Mouse (Mus musculus) hindbrain, embryonic 14.5 days (tissue): ENCODE results near the gene Midn. TPM values are rescaled to one million over a fixed set of nuclear protein-coding genes. Genes with fewer than 3 reads are reported as not detected.
A peak's percentile ranks its signal among the peaks of the same experiment; 100 is the strongest.

Source experiments
- ATAC-seq: fragments of 200-750 bp; cut with Nextera tagmentation; 2 replicates; pipeline ENCODE4 v1.8.0; 2017; ENCODE audit warnings: moderate number of reproducible peaks, mild to moderate bottlenecking, moderate TSS enrichment, moderate library complexity; ENCODE audit not compliant: low FRiP score
- DNase-seq: peaks from one replicate; pipeline ENCODE4 v3.0.0-alpha.2; 2015; ENCODE audit warnings: low spot score
- H3K27ac ChIP-seq: fragments of 300-500 bp; sonication (generic); 2 replicates; pipeline ENCODE4 v1.5.1; 2014; ENCODE audit warnings: mild to moderate bottlenecking, moderate library complexity
- H3K27me3 ChIP-seq: fragments of 300-500 bp; sonication (generic); 2 replicates; pipeline ENCODE4 v1.6.1; 2014; ENCODE audit warnings: mild to moderate bottlenecking, low read length, mixed read lengths; ENCODE audit not compliant: control insufficient read depth, insufficient read depth
- H3K36me3 ChIP-seq: fragments of 300-500 bp; sonication (generic); replicated peaks from 2 replicates; pipeline ENCODE4 v1.6.1; 2014; ENCODE audit not compliant: control insufficient read depth, insufficient read depth
- H3K4me1 ChIP-seq: fragments of 300-500 bp; sonication (generic); replicated peaks from 2 replicates; pipeline ENCODE4 v1.6.1; 2014; ENCODE audit warnings: antibody characterized with exemption, low read length, mixed read lengths; ENCODE audit not compliant: control insufficient read depth, insufficient read depth
- H3K4me2 ChIP-seq: fragments of 300-500 bp; sonication (generic); replicated peaks from 2 replicates; pipeline ENCODE4 v1.6.1; 2014; ENCODE audit warnings: mild to moderate bottlenecking, moderate library complexity
- H3K4me3 ChIP-seq: fragments of 300-500 bp; sonication (generic); replicated peaks from 2 replicates; pipeline ENCODE4 v1.5.1; 2014; ENCODE audit warnings: mild to moderate bottlenecking, low read length
- H3K9ac ChIP-seq: fragments of 300-500 bp; sonication (generic); 2 replicates; pipeline ENCODE4 v1.6.1; 2014
- H3K9me3 ChIP-seq: fragments of 300-500 bp; sonication (generic); 2 replicates; pipeline ENCODE4 v1.6.1; 2016; ENCODE audit warnings: low read length; ENCODE audit not compliant: control insufficient read depth
- WGBS: fragments of 180-500 bp; shearing (Covaris S2); extraction: QIAGEN DNeasy Blood & Tissue Kit; methylation state at CpG from one replicate; pipeline ENCODE4 v1.1.7; 2014; 5-methylcytosine and 5-hydroxymethylcytosine counted together
- polyA plus RNA-seq: library from polyadenylated mRNA; unstranded; fragments of >200 nt; fragmentation: Nextera tagmentation; extraction: Ambion mirVana; gene quantifications from 2 replicates; pipeline ENCODE4 v1.2.1, GENCODE M21; 2014

Midn gene
- polyA plus RNA-seq, 1 experiment from 2014 or later: 44.1 TPM

GRCm38 (mm10) chr10:80121639-80122038 lies 26.4 kb upstream of the Midn start:
- ATAC-seq: no peak
- Histone ChIP-seq H3K27me3 (no peaks in the 10 kb centered on the region), H3K4me3 (no peak overlapping the region), H3K9ac (no peak overlapping the region), H3K4me2 (no peak overlapping the region), H3K27ac (no peak overlapping the region), H3K9me3 (no peaks in the 10 kb centered on the region), H3K4me1 (peaks cover 28% of the 10 kb centered on the region), H3K36me3 (peaks cover 43% of the 10 kb centered on the region)
- 82% methylated on average over 2 of the region's 2 CpGs for WGBS
- DNase-seq: no peak

GRCm38 (mm10) chr10:80123932-80124562 lies 24.0 kb upstream of the Midn start:
- Histone ChIP-seq H3K4me2 (no peak overlapping the region), H3K4me3 (no peak overlapping the region), H3K9ac (no peak overlapping the region), H3K4me1 (peaks cover 4% of the 10 kb centered on the region), H3K27ac (no peak overlapping the region), H3K36me3 (peaks cover 62% of the 10 kb centered on the region), H3K9me3 (no peaks in the 10 kb centered on the region), H3K27me3 (no peaks in the 10 kb centered on the region)
- no peak for ATAC-seq
- 95% methylated on average over 9 of the region's 9 CpGs for WGBS
- no peak for DNase-seq

- DNase-seq (no peak), ATAC-seq (no peak)
- Histone ChIP-seq H3K4me1 (peaks cover 11% of the 10 kb centered on the region; the same call in 1 of the 2 replicates), H3K36me3 (peaks cover 88% of the 10 kb centered on the region), H3K4me2 (no peak overlapping the region), H3K9ac (no peak overlapping the region), H3K27ac (no peak overlapping the region), H3K9me3 (no peaks in the 10 kb centered on the region), H3K27me3 (no peaks in the 10 kb centered on the region), H3K4me3 (no peak overlapping the region)
- 98% methylated on average over 8 of the region's 8 CpGs for WGBS
Observed at GRCm38 (mm10) chr10:80127920-80128319, 20.2 kb upstream of the Midn start.

GRCm38 (mm10) chr10:80129846-80130245 lies 18.2 kb upstream of the Midn start:
- WGBS: 94% methylated on average over 9 of the region's 9 CpGs

GRCm38 (mm10) chr10:80130403-80131031 lies 17.6 kb upstream of the Midn start:
- H3K36me3 ChIP-seq: peaks cover 100% of the 10 kb centered on the region
- no peaks in the 10 kb centered on the region for H3K9me3 ChIP-seq
- no peak overlapping the region for H3K4me3 ChIP-seq
- DNase-seq (no peak), ATAC-seq (no peak)
- no peak overlapping the region for H3K9ac ChIP-seq
- 85% methylated on average over 18 of the region's 18 CpGs for whole genome bisulfite sequencing
- H3K27me3 ChIP-seq: no peaks in the 10 kb centered on the region
- no peak overlapping the region for H3K4me2 ChIP-seq
- peaks cover 11% of the 10 kb centered on the region; the same call in 1 of the 2 replicates for H3K4me1 ChIP-seq
- no peak overlapping the region for H3K27ac ChIP-seq

More at GRCm38 (mm10) chr10:80129846-80130245, 18.2 kb upstream of the Midn start:
- DNase-seq (no peak), ATAC-seq (no peak)
- Histone ChIP-seq H3K9ac (0 out of 2 replicates have a peak overlapping the region, but pooled peaks have one; percentile 4), H3K36me3 (peaks cover 100% of the 10 kb centered on the region), H3K4me2 (no peak overlapping the region), H3K27ac (no peak overlapping the region), H3K27me3 (no peaks in the 10 kb centered on the region), H3K4me1 (peaks cover 11% of the 10 kb centered on the region; the same call in 1 of the 2 replicates), H3K9me3 (no peaks in the 10 kb centered on the region), H3K4me3 (no peak overlapping the region)

GRCm38 (mm10) chr10:80131316-80131951 lies 16.6 kb upstream of the Midn start:
- peak overlapping the region; percentile 20; the same call in 1 of the 2 replicates for H3K9ac ChIP-seq

GRCm38 (mm10) chr10:80131952-80132350 lies 16.1 kb upstream of the Midn start:
- Histone ChIP-seq H3K9me3 (no peaks in the 10 kb centered on the region), H3K27me3 (no peaks in the 10 kb centered on the region), H3K4me2 (peak overlapping the region; percentile 29), H3K4me3 (no peak overlapping the region), H3K27ac (no peak overlapping the region), H3K36me3 (peaks cover 100% of the 10 kb centered on the region), H3K9ac (peak overlapping the region; percentile 20; the same call in 1 of the 2 replicates), H3K4me1 (peaks cover 20% of the 10 kb centered on the region)
- 32% methylated on average over 27 of the region's 27 CpGs for WGBS
- ATAC-seq: no peak
- DNase-seq: no peak

More at GRCm38 (mm10) chr10:80131316-80131951, 16.6 kb upstream of the Midn start:
- H3K4me1 ChIP-seq: peaks cover 15% of the 10 kb centered on the region
- DNase-seq (peak; percentile 69), ATAC-seq (peak; percentile 32; the same call in 1 of the 2 replicates)
- H3K27ac ChIP-seq: no peak overlapping the region
- H3K27me3 ChIP-seq: no peaks in the 10 kb centered on the region
- WGBS: 15% methylated on average over 53 of the region's 55 CpGs
- peak overlapping the region; percentile 6; the same call in 1 of the 2 replicates for H3K4me3 ChIP-seq
- peak overlapping the region; percentile 29 for H3K4me2 ChIP-seq
- peaks cover 100% of the 10 kb centered on the region for H3K36me3 ChIP-seq
- H3K9me3 ChIP-seq: no peaks in the 10 kb centered on the region

- Histone ChIP-seq H3K27me3 (no peaks in the 10 kb centered on the region), H3K4me2 (no peak overlapping the region), H3K9me3 (no peaks in the 10 kb centered on the region), H3K27ac (no peak overlapping the region), H3K9ac (no peak overlapping the region), H3K4me3 (no peak overlapping the region), H3K4me1 (peaks cover 34% of the 10 kb centered on the region), H3K36me3 (peaks cover 87% of the 10 kb centered on the region)
- ATAC-seq: no peak
- no peak for DNase-seq
- 63% methylated on average over 8 of the region's 8 CpGs for WGBS
Observed at GRCm38 (mm10) chr10:80133226-80133849, 14.7 kb upstream of the Midn start.

- Histone ChIP-seq H3K27me3 (no peaks in the 10 kb centered on the region), H3K9me3 (no peaks in the 10 kb centered on the region), H3K4me1 (peaks cover 38% of the 10 kb centered on the region), H3K36me3 (peaks cover 76% of the 10 kb centered on the region), H3K4me2 (no peak overlapping the region), H3K27ac (no peak overlapping the region), H3K4me3 (no peak overlapping the region), H3K9ac (no peak overlapping the region)
- no peak for ATAC-seq
- no peak for DNase-seq
- WGBS: 88% methylated on average over 9 of the region's 9 CpGs
Observed at GRCm38 (mm10) chr10:80134421-80134820, 13.7 kb upstream of the Midn start.
